Mouse (Mus musculus) thymus, adult 2 months (tissue): ENCODE results near the gene Ifit1.

Experiments used
- CTCF ChIP-seq: fragments of 200-500 bp; IDR thresholded peaks from 2 replicates; pipeline ENCODE4 v1.5.1; 2012; ENCODE audit warnings: mild to moderate bottlenecking, control low read depth, low read length, moderate library complexity, borderline replicate concordance; ENCODE audit not compliant: control insufficient read depth, poor library complexity, insufficient read depth; ENCODE audit errors: extremely low read depth
- POLR2A ChIP-seq: fragments of 200-500 bp; IDR thresholded peaks from 2 replicates; pipeline ENCODE4 v1.6.1; 2012; ENCODE audit warnings: mild to moderate bottlenecking, low read length, control low read depth, moderate library complexity; ENCODE audit not compliant: control insufficient read depth, poor library complexity, insufficient read depth; ENCODE audit errors: extremely low read depth

- TF ChIP-seq CTCF (no peak), POLR2A (no peak)
Measured at GRCm38 (mm10) chr19:34696352-34696986, 55.8 kb downstream of the Ifit1 start.
